Comparison of ENCODE assay signal across 26 mouse cellular contexts in the genomic region with DNA sequence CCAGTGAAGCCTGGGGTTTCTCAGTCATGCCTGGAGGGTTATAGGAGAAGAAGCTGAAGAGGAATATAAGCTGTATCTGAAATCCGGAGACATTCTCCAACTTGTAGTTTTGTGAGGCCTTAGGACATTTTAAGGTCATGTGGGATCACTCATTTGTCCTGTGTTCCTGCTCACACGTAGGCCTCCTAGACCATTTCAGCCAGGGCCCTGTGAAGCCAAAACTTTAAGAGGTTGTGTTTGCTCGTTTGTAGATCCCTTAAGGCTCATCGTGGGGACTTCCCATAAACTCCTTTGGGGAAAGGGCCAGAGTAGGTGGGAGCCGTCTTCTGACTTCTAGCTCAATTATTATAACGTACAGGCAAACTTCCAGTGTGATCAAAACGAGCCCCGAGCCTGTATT.
"Had no signal": no experiment of that assay in that cellular context is flagged by ENCODE, and none has a peak within 500 bp of the region (broad histone marks: within the 10 kb centered on the region; RNA-seq: fewer than 3 reads in every experiment).

No protein-coding gene starts in this region.

- H3K4me2 ChIP-seq: heart, embryonic 11.5 days; heart, embryonic 13.5 days; heart, embryonic 15.5 days; hindbrain, embryonic 13.5 days; hindbrain, embryonic 15.5 days; kidney, embryonic 15.5 days; liver, embryonic 11.5 days; liver, embryonic 13.5 days; liver, embryonic 15.5 days had no signal

- H3K9ac ChIP-seq: heart, embryonic 13.5 days; heart, embryonic 15.5 days; hindbrain, embryonic 13.5 days; hindbrain, embryonic 15.5 days; kidney, embryonic 15.5 days; liver, embryonic 13.5 days; liver, embryonic 15.5 days; liver, postnatal 0 days had no signal

- H3K36me3 ChIP-seq: heart, embryonic 13.5 days; heart, embryonic 15.5 days; hindbrain, embryonic 13.5 days; hindbrain, embryonic 15.5 days; kidney, embryonic 15.5 days; liver, embryonic 13.5 days; liver, embryonic 15.5 days had no signal

- H3K4me3 ChIP-seq: heart, embryonic 13.5 days; heart, embryonic 15.5 days; hindbrain, embryonic 13.5 days; hindbrain, embryonic 15.5 days; kidney, embryonic 15.5 days; left cerebral cortex, adult 2 months; liver, embryonic 13.5 days; liver, embryonic 15.5 days had no signal

- H3K9me3 ChIP-seq: heart, embryonic 13.5 days; heart, embryonic 15.5 days; hindbrain, embryonic 13.5 days; hindbrain, embryonic 15.5 days; kidney, embryonic 15.5 days; liver, embryonic 13.5 days; liver, embryonic 15.5 days had no signal

- H3K4me1 ChIP-seq: heart, embryonic 15.5 days; hindbrain, embryonic 13.5 days; hindbrain, embryonic 15.5 days; kidney, embryonic 15.5 days; liver, embryonic 13.5 days; liver, embryonic 15.5 days had no signal

- DNase-seq: gastrocnemius, postnatal 14 days; heart, adult 18-20 months; heart, postnatal 14 days; heart, postnatal 36 days; kidney, adult 11 months; kidney, adult 2 months; kidney, adult 9 months; kidney, postnatal 14 days; kidney, postnatal 36 days; layer of hippocampus, adult 9-11 months; layer of hippocampus, postnatal 36 days; liver; liver, embryonic 13.5 days; liver, postnatal 0 days had no signal

- H3K27me3 ChIP-seq: heart, embryonic 13.5 days; heart, embryonic 15.5 days; hindbrain, embryonic 13.5 days; hindbrain, embryonic 15.5 days; kidney, embryonic 15.5 days; liver, embryonic 13.5 days; liver, embryonic 15.5 days had no signal

- H3K27ac ChIP-seq: heart, embryonic 13.5 days; heart, embryonic 15.5 days; hindbrain, embryonic 13.5 days; hindbrain, embryonic 15.5 days; hindbrain, postnatal 0 days; kidney, embryonic 15.5 days; kidney, postnatal 0 days; left cerebral cortex, adult 2 months; liver, embryonic 13.5 days; liver, embryonic 15.5 days had no signal

- ATAC-seq: hindbrain, postnatal 0 days; intestine, embryonic 16.5 days; liver, postnatal 0 days had no signal
